Mouse (Mus musculus): ENCODE results near the gene Fry. TPM values are rescaled to one million over a fixed set of nuclear protein-coding genes. Genes with fewer than 3 reads are reported as not detected.

Fry gene
- polyA plus RNA-seq, 1 experiment from 2014 or later = 2.4 TPM

- Histone ChIP-seq H3K9ac (no peak overlapping the region), H3K36me3 (no peaks in the 10 kb centered on the region), H3K27me3 (no peaks in the 10 kb centered on the region), H3K9me3 (replicated peaks) (no peaks in the 10 kb centered on the region; the same call in 1 of the 2 replicates), H3K27ac (no peak overlapping the region), H3K4me1 (replicated peaks) (peaks cover 3% of the 10 kb centered on the region), H3K4me3 (replicated peaks) (no peak overlapping the region), H3K4me2 (no peak overlapping the region)
- ATAC-seq (ENCODE audit: low read depth) (no peak), DNase-seq (no peak)
- 72% methylated on average over 4 of the region's 4 CpGs for WGBS (ENCODE audit: insufficient replicate concordance)
Observed at GRCm38 (mm10) chr5:150367027-150367426, 248.6 kb downstream of the Fry start.

- DNase-seq (no peak), ATAC-seq (ENCODE audit: low read depth) (no peak)
- Histone ChIP-seq H3K9me3 (replicated peaks) (no peaks in the 10 kb centered on the region; the same call in 1 of the 2 replicates), H3K4me2 (no peak overlapping the region), H3K36me3 (no peaks in the 10 kb centered on the region), H3K27me3 (no peaks in the 10 kb centered on the region), H3K4me1 (replicated peaks) (peaks cover 3% of the 10 kb centered on the region), H3K9ac (no peak overlapping the region), H3K27ac (no peak overlapping the region), H3K4me3 (replicated peaks) (no peak overlapping the region)
- WGBS (ENCODE audit: insufficient replicate concordance) = 39% methylated on average over 6 of the region's 6 CpGs
Observed at GRCm38 (mm10) chr5:150370291-150370690, 251.8 kb downstream of the Fry start.

- Histone ChIP-seq H3K4me3 (replicated peaks) (no peak overlapping the region), H3K9ac (no peak overlapping the region), H3K36me3 (no peaks in the 10 kb centered on the region), H3K4me1 (replicated peaks) (peaks cover 3% of the 10 kb centered on the region), H3K27ac (no peak overlapping the region), H3K4me2 (no peak overlapping the region), H3K27me3 (no peaks in the 10 kb centered on the region), H3K9me3 (replicated peaks) (no peaks in the 10 kb centered on the region; the same call in 1 of the 2 replicates)
- ATAC-seq (ENCODE audit: low read depth) (0 out of 2 replicates have a peak, but pooled peaks have one; percentile 45), DNase-seq (no peak)
Observed at GRCm38 (mm10) chr5:150370895-150371294, 252.4 kb downstream of the Fry start.

GRCm38 (mm10) chr5:150372956-150373355 is 254.5 kb downstream of the Fry start:
- ATAC-seq (ENCODE audit: low read depth) (no peak), DNase-seq (no peak)
- no peak overlapping the region for H3K9ac ChIP-seq
- H3K4me3 ChIP-seq (replicated peaks) = no peak overlapping the region
- H3K9me3 ChIP-seq (replicated peaks) = no peaks in the 10 kb centered on the region
- peaks cover 3% of the 10 kb centered on the region for H3K4me1 ChIP-seq (replicated peaks)
- H3K27me3 ChIP-seq = no peaks in the 10 kb centered on the region
- no peaks in the 10 kb centered on the region for H3K36me3 ChIP-seq
- 73% methylated on average over 3 of the region's 3 CpGs for WGBS (ENCODE audit: insufficient replicate concordance)
- H3K4me2 ChIP-seq = no peak overlapping the region
- H3K27ac ChIP-seq = no peak overlapping the region

GRCm38 (mm10) chr5:150374778-150375559 is 256.5 kb downstream of the Fry start:
- ATAC-seq (ENCODE audit: low read depth) = no peak
- Histone ChIP-seq H3K4me3 (replicated peaks) (no peak overlapping the region), H3K27ac (no peak overlapping the region), H3K4me2 (no peak overlapping the region), H3K27me3 (no peaks in the 10 kb centered on the region), H3K36me3 (no peaks in the 10 kb centered on the region), H3K9ac (no peak overlapping the region), H3K4me1 (replicated peaks) (peaks cover 3% of the 10 kb centered on the region), H3K9me3 (replicated peaks) (no peaks in the 10 kb centered on the region)
- DNase-seq = no peak
- WGBS (ENCODE audit: insufficient replicate concordance) = 59% methylated on average over 8 of the region's 8 CpGs

GRCm38 (mm10) chr5:150378586-150378985 is 260.1 kb downstream of the Fry start:
- Histone ChIP-seq H3K4me3 (replicated peaks) (no peak overlapping the region), H3K36me3 (no peaks in the 10 kb centered on the region), H3K27me3 (no peaks in the 10 kb centered on the region), H3K27ac (no peak overlapping the region), H3K4me1 (replicated peaks) (no peaks in the 10 kb centered on the region), H3K9me3 (replicated peaks) (no peaks in the 10 kb centered on the region), H3K9ac (no peak overlapping the region), H3K4me2 (no peak overlapping the region)
- WGBS (ENCODE audit: insufficient replicate concordance) = 84% methylated on average over 18 of the region's 18 CpGs
- no peak for ATAC-seq (ENCODE audit: low read depth)
- DNase-seq = no peak

- no peak overlapping the region for H3K4me3 ChIP-seq (replicated peaks)
- no peaks in the 10 kb centered on the region for H3K27me3 ChIP-seq
- H3K27ac ChIP-seq = no peak overlapping the region
- no peaks in the 10 kb centered on the region for H3K36me3 ChIP-seq
- peaks cover 16% of the 10 kb centered on the region for H3K4me1 ChIP-seq (replicated peaks)
- 44% methylated on average over 10 of the region's 10 CpGs for WGBS (ENCODE audit: insufficient replicate concordance)
- H3K4me2 ChIP-seq = no peak overlapping the region
- no peak overlapping the region for H3K9ac ChIP-seq
- H3K9me3 ChIP-seq (replicated peaks) = no peaks in the 10 kb centered on the region
- no peak for DNase-seq
- ATAC-seq (ENCODE audit: low read depth) = no peak
Observed at GRCm38 (mm10) chr5:150380767-150381166, 262.3 kb downstream of the Fry start.

- no peaks in the 10 kb centered on the region for H3K36me3 ChIP-seq
- H3K27me3 ChIP-seq = no peaks in the 10 kb centered on the region
Observed at GRCm38 (mm10) chr5:150382411-150382810, 264.0 kb downstream of the Fry start.

GRCm38 (mm10) chr5:150384272-150385215 is 266.1 kb downstream of the Fry start:
- H3K27ac ChIP-seq = no peak overlapping the region
- 40% methylated on average over 17 of the region's 17 CpGs for WGBS (ENCODE audit: insufficient replicate concordance)
- H3K4me3 ChIP-seq (replicated peaks) = no peak overlapping the region
- ATAC-seq (ENCODE audit: low read depth) = peak; percentile 68
- peaks cover 17% of the 10 kb centered on the region for H3K4me1 ChIP-seq (replicated peaks)
- H3K9ac ChIP-seq = no peak overlapping the region
- no peaks in the 10 kb centered on the region for H3K27me3 ChIP-seq
- DNase-seq = no peak
- H3K36me3 ChIP-seq = no peaks in the 10 kb centered on the region
- H3K9me3 ChIP-seq (replicated peaks) = no peaks in the 10 kb centered on the region
- no peak overlapping the region for H3K4me2 ChIP-seq

More at GRCm38 (mm10) chr5:150382411-150382810, 264.0 kb downstream of the Fry start:
- no peak overlapping the region for H3K4me3 ChIP-seq (replicated peaks)
- WGBS (ENCODE audit: insufficient replicate concordance) = 66% methylated on average over 5 of the region's 5 CpGs
- H3K9me3 ChIP-seq (replicated peaks) = no peaks in the 10 kb centered on the region
- no peak overlapping the region for H3K4me2 ChIP-seq
- ATAC-seq (ENCODE audit: low read depth) (no peak), DNase-seq (no peak)
- H3K9ac ChIP-seq = no peak overlapping the region
- H3K4me1 ChIP-seq (replicated peaks) = peaks cover 16% of the 10 kb centered on the region
- no peak overlapping the region for H3K27ac ChIP-seq

GRCm38 (mm10) chr5:150385224-150385623 is 266.8 kb downstream of the Fry start:
- peaks cover 24% of the 10 kb centered on the region for H3K4me1 ChIP-seq (replicated peaks)
- H3K36me3 ChIP-seq = no peaks in the 10 kb centered on the region
- H3K4me3 ChIP-seq (replicated peaks) = no peak overlapping the region
- no peak for DNase-seq
- no peak overlapping the region for H3K9ac ChIP-seq
- no peak overlapping the region for H3K4me2 ChIP-seq
- WGBS (ENCODE audit: insufficient replicate concordance) = 70% methylated on average over 7 of the region's 7 CpGs
- H3K9me3 ChIP-seq (replicated peaks) = no peaks in the 10 kb centered on the region
- no peaks in the 10 kb centered on the region for H3K27me3 ChIP-seq
- ATAC-seq (ENCODE audit: low read depth) = no peak
- no peak overlapping the region for H3K27ac ChIP-seq

GRCm38 (mm10) chr5:150388623-150389022 is 270.2 kb downstream of the Fry start:
- Histone ChIP-seq H3K4me3 (replicated peaks) (no peak overlapping the region), H3K9me3 (replicated peaks) (no peaks in the 10 kb centered on the region), H3K27me3 (no peaks in the 10 kb centered on the region), H3K4me2 (no peak overlapping the region), H3K36me3 (peaks cover 2% of the 10 kb centered on the region; the same call in 1 of the 2 replicates), H3K9ac (no peak overlapping the region), H3K27ac (no peak overlapping the region), H3K4me1 (replicated peaks) (peaks cover 28% of the 10 kb centered on the region)
- DNase-seq (no peak), ATAC-seq (ENCODE audit: low read depth) (no peak)
- WGBS (ENCODE audit: insufficient replicate concordance) = 83% methylated on average over 12 of the region's 12 CpGs

Measured in liver, embryonic 13.5 days (tissue).